Mouse (Mus musculus) liver, postnatal 0 days (tissue): ENCODE results near the gene Man1c1.

ENCODE experiments used
- CTCF ChIP-seq: sonication (generic); IDR thresholded peaks from 2 replicates; pipeline ENCODE4 v1.5.1; 2016; ENCODE audit warnings: antibody characterized with exemption, low read depth
- EP300 ChIP-seq: IDR thresholded peaks from 2 replicates; pipeline ENCODE4 v1.6.1; 2016; ENCODE audit warnings: antibody characterized with exemption, low read depth, mild to moderate bottlenecking

DNA sequence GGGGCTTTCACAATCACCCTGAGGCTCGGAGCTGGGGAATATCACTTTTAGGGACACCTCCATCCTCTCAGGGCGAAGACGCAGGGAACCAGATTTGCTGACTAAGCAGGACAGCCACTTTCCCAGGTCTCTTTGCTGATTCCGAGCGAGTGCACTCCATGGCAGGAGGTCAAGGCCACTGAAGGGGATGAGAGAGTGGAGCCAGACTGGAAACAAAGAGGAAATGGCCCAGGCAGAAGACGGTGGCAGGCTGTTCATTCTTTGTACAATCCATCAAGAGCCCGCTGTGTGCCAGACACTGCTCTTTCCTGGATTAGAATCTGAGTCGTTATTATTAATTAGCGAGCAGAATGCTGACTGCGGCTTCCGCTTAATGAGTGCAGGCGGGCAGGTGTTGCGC is 70.1 kb downstream of the Man1c1 start:
- TF ChIP-seq CTCF = no peak
- TF ChIP-seq EP300 = no peak
